Mouse (Mus musculus) macrophage (primary cell): Measurements from ENCODE around the gene Celsr3. TPM values are rescaled to one million over a fixed set of nuclear protein-coding genes. Genes with fewer than 3 reads are reported as not detected.
A peak's percentile ranks its signal among the peaks of the same experiment; 100 is the strongest.

Experiments used
- H3K27ac ChIP-seq: fragments of 350-480 bp; formaldehyde crosslinking; 2 replicates; pipeline ENCODE4 v1.9.0; 2021
- H3K36me3 ChIP-seq: fragments of 350-480 bp; formaldehyde crosslinking; 2 replicates; pipeline ENCODE4 v1.9.0; 2021; ENCODE audit errors: inconsistent target
- H3K4me3 ChIP-seq: fragments of 350-480 bp; formaldehyde crosslinking; 2 replicates; pipeline ENCODE4 v1.9.0; 2021; ENCODE audit errors: inconsistent target
- H3K79me2 ChIP-seq: fragments of 350-480 bp; formaldehyde crosslinking; 2 replicates; pipeline ENCODE4 v1.9.0; 2021; ENCODE audit errors: inconsistent target
- WGBS: methylation state at CpG from one replicate; pipeline ENCODE4 v1.1.7; 2026; ENCODE audit warnings: inconsistent platforms; ENCODE audit not compliant: missing documents; 5-methylcytosine and 5-hydroxymethylcytosine counted together
- polyA plus RNA-seq: library from polyadenylated mRNA; stranded (reverse); fragments of 250-400 nt; gene quantifications from 3 replicates; pipeline ENCODE4 v1.2.4, GENCODE M21; 2018; ENCODE audit warnings: inconsistent platforms

The Celsr3 gene
- polyA plus RNA-seq, 1 experiment from 2014 or later: 0.53 TPM

DNA sequence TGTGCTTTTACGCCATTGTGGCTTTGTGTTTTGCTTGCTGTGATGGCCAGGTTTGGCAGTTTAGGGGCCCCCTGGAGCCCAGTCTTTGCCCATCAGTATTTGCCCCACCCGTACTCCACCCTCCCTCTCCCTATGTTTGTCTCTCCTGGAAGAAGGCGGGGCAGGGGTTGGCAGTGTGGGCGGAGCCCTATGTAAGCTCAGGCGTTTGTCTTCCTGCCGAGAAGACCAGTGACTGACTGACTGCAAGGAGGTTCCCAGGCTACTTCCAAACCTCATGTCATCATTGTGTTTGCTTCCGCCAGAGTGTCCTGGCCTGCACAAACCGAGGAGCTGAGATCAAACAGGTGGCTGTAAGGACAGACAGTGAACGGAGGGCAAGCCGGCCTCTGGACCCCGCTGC lies 30.4 kb upstream of the Celsr3 start:
- peaks cover 63% of the 10 kb centered on the region for H3K79me2 ChIP-seq
- no peak overlapping the region for H3K27ac ChIP-seq
- H3K4me3 ChIP-seq: no peak overlapping the region
- 71% methylated on average over 11 of the region's 11 CpGs for WGBS
- peaks cover 47% of the 10 kb centered on the region for H3K36me3 ChIP-seq

DNA sequence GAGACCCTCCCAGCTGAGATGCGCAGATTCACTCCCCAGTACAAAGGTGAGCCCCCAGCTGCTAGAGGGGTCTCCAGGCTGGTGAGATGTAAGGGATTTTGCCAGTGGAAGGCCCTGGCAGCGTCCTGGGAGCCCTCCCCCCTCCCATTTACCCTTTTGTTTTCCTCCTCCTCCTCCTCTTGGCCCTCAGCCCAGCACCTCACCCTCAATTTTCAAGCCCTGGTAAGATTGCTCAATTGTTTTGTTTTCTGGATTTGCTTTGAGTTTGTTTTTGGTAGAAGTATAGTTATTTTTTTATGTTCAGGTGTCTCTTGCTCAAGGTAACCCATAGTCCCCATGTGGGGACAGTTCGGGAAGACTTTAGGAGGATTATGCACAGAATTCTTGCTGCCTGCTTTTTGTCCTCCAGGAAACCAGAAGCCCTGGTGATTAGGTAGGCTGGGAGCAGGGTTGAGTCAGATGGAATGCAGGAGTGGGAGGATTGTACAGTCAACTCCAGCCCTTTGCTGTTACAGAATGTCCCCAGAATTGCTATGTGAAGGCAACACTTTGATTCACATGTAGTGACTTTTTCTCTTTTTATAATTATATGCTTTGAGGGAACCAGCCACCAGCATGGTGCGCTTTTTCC lies 29.7 kb upstream of the Celsr3 start:
- Histone ChIP-seq H3K79me2 (peaks cover 55% of the 10 kb centered on the region), H3K27ac (no peak overlapping the region), H3K36me3 (peaks cover 50% of the 10 kb centered on the region), H3K4me3 (no peak overlapping the region)
- 90% methylated on average over 4 of the region's 4 CpGs for WGBS

DNA sequence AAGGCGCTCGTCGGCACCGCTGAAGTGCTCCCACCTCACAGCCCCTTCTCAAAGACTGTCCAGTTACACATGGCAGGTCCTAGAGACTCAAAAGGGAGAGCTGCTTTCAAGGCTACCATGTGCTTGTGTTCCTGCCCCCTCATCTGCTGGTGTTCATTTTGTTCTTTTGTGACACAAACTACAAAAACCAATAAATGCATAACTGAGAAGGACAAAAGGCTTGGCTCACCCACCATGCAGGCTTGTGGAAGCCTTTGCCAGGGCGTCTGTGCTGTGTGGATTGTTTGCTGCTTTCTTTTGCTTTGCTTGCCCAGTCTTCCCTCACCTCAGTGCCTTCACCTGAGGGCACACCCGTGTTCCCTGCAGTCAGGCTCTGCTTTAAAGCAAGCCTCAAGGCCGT lies 28.6 kb upstream of the Celsr3 start:
- Histone ChIP-seq H3K36me3 (peaks cover 60% of the 10 kb centered on the region), H3K4me3 (no peak overlapping the region), H3K27ac (no peak overlapping the region), H3K79me2 (peaks cover 45% of the 10 kb centered on the region)
- 92% methylated on average over 7 of the region's 7 CpGs for WGBS

DNA sequence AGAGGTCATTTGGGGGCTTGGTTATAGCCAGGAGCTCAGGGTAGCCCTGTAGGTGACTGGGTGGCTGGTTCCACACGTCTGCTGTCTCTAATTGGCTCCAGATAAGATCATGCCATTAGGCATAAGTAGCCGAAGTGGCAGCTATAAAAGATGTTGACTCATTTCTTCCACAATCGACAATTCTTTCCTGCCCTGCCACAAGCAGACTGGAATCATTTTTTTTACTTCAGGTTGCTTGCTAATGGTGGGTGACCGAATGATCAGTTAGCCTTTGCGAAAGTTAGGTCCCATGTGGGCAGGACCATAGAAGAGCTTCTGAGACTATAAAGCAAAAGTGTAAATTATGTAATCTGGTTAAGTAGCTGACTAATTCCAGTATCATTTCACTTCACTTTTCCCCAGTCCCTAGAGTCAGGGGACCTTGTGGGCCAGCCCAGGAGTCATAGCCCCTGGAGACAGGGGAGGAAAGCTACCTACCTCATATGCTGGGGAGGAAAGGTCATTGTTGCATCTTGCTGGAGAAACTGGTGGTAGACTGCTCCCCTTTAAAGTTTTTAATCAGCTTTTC lies 27.5 kb upstream of the Celsr3 start:
- H3K36me3 ChIP-seq: peaks cover 60% of the 10 kb centered on the region
- H3K79me2 ChIP-seq: peaks cover 34% of the 10 kb centered on the region
- no peak overlapping the region for H3K4me3 ChIP-seq
- no peak overlapping the region for H3K27ac ChIP-seq
- WGBS: 89% methylated on average over 5 of the region's 5 CpGs

DNA sequence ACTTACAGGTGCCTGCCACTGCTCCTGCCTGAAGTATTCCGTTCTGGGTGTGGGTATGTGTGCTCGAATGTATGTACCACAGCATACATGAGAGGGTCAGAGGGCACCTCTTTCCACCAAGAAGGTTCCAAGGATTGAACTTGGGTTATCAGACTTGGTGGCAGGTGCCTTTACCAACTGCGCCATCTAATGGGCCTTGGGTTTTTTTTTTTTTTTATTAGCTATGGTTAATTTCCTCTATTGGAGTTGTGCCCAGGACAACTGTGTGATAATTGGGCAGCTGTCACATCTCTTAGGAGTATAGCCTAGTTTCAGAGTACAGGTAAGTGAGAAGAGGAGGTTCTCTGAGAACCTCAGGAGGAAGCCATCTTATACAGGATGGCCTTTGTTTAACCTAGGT lies 26.6 kb upstream of the Celsr3 start:
- Histone ChIP-seq H3K79me2 (peaks cover 25% of the 10 kb centered on the region), H3K27ac (no peak overlapping the region), H3K36me3 (peaks cover 65% of the 10 kb centered on the region), H3K4me3 (no peak overlapping the region)
- WGBS: 98% methylated on average over 3 of the region's 3 CpGs

DNA sequence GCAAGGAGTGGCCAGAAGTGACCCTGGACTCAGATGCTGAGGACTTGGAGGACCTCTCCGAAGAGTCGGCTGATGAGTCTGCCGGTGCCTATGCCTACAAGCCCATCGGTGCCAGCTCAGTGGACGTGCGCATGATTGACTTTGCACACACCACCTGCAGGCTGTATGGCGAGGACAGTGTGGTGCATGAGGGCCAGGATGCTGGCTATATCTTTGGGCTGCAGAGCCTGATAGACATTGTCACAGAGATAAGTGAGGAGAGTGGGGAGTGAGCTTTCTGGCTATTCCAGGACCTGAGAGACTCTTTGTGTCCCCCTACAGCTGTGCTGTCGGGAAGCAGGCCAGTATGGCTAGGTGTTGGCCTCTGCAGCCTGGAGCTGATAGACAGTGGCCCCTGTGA lies 20.4 kb upstream of the Celsr3 start:
- 92% methylated on average over 8 of the region's 8 CpGs for WGBS
- Histone ChIP-seq H3K79me2 (no peaks in the 10 kb centered on the region; the same call in 1 of the 2 replicates), H3K27ac (no peak overlapping the region), H3K36me3 (peaks cover 35% of the 10 kb centered on the region), H3K4me3 (no peak overlapping the region)

DNA sequence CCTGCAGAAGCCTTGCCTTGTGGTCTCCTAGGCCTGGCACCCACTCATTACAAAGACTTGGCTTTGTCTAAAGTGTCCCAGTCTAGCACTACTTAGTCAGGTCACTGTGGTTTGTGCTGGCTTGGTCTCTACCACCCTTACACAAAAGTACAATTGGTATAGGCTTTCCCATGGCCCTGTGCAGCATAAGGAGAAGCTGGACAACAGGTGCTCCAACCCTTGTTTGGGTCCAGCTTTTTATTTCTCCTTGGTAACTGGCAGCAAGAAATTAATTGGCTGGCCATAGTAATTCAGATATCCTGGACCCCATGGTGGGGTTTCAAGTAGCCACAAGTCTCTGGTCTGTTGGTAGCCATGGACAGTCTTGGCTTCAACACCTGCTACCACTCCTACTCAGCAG lies 19.7 kb upstream of the Celsr3 start:
- Histone ChIP-seq H3K36me3 (peaks cover 40% of the 10 kb centered on the region), H3K27ac (no peak overlapping the region), H3K79me2 (no peaks in the 10 kb centered on the region; the same call in 1 of the 2 replicates)

DNA sequence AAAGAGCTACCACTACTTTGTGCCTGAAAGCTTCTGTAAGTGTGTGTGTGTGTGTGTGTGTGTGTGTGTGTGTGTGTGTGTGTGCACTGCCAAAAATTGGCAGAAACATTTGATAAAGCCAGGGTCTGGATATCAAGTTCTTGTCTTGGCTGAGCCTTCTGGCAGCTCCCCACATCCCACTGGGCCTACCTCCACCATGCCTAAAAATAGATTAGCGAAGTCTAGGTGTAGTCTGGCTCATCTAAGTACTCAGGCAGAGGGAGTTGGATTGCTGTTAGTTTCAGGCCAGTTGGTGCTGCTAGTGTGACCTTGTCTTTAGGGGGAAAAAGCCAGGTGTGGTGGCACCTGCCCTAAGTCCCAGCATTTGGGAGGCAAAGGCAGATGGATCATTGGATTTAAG lies 19.3 kb upstream of the Celsr3 start:
- no peak overlapping the region for H3K4me3 ChIP-seq
- H3K27ac ChIP-seq: no peak overlapping the region
- no peaks in the 10 kb centered on the region; the same call in 1 of the 2 replicates for H3K79me2 ChIP-seq
- peaks cover 40% of the 10 kb centered on the region for H3K36me3 ChIP-seq
- 100% methylated on average over 1 of the region's 1 CpGs for WGBS

More for the DNA sequence above, 19.7 kb upstream of the Celsr3 start:
- no peak overlapping the region for H3K4me3 ChIP-seq

DNA sequence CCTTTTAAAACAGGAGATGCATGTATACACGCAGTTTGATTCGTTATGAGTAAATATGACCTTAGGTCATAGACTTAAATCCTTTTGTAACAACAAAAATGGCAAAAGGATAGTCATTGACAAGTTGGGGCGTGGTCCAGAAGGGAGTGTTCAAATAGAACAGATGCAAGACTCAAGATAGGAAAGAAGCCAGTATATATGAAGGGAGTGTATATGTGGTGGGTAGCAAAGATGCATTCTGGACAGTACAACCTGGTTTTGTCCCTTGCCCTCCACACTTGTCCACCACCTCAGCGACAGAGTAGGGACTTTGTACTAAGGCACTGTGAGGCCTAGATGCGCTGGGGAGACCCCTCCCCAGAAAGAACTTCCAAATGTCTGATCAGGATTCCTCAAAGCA lies 18.4 kb upstream of the Celsr3 start:
- H3K79me2 ChIP-seq: no peaks in the 10 kb centered on the region; the same call in 1 of the 2 replicates
- no peak overlapping the region for H3K27ac ChIP-seq
- no peak overlapping the region for H3K4me3 ChIP-seq
- H3K36me3 ChIP-seq: peaks cover 42% of the 10 kb centered on the region
- 74% methylated on average over 5 of the region's 5 CpGs for WGBS

DNA sequence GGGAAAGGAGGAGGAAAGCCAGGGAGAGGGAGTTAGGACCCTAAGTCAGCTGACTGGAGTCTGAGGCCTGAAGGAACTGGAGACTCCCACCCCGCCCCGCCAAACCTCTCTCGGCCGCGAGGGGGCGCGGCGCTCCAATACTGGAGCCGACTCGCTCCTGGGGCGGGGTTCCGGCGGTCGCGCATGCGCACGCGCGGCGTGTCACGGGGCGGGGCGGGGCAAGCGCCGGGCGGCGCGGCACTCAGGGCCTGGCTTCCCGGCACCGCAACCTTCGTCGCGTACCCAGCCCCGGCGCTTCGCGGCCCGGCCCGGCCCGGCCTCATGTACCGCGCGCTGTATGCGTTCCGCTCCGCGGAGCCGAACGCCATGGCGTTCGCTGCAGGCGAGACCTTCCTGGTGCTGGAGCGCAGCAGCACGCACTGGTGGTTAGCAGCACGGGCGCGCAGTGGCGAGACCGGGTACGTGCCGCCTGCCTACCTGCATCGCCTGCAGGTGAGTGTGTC lies 17.9 kb upstream of the Celsr3 start, which contains the start of gene Nckipsd:
Nckipsd (plus strand) TSS at position 206 of the 503 bp plus-strand sequence.
- Histone ChIP-seq H3K79me2 (no peaks in the 10 kb centered on the region; the same call in 1 of the 2 replicates), H3K4me3 (peak within 1 kb of the TSS; percentile 73), H3K27ac (peak within 1 kb of the TSS; percentile 41), H3K36me3 (peaks cover 47% of the 10 kb centered on the region)
- 0% methylated on average over 38 of the region's 62 CpGs for WGBS

DNA sequence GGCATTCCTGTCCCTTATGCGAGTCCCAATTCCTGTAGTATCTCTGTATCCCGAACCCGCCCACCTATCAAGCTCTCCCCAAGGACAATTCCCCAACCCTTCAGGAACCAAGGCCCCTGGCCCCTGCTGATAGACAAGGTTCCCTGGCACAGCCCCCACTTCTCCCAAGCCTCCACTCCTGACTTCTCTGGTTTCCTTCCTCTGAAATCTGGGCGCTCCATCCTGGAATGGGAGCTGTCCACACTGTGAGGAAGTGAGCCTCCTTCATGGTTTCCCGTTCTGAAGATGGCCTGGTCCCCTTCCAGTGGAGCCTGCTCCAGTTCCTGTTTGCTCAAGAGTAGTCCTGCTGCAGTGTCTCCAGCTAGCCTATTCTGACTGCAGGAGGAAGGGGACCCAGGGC lies 16.9 kb upstream of the Celsr3 start:
- 51% methylated on average over 5 of the region's 5 CpGs for WGBS
- Histone ChIP-seq H3K36me3 (peaks cover 56% of the 10 kb centered on the region), H3K79me2 (no peaks in the 10 kb centered on the region; the same call in 1 of the 2 replicates), H3K4me3 (peak overlapping the region; percentile 73), H3K27ac (peak overlapping the region; percentile 41)

DNA sequence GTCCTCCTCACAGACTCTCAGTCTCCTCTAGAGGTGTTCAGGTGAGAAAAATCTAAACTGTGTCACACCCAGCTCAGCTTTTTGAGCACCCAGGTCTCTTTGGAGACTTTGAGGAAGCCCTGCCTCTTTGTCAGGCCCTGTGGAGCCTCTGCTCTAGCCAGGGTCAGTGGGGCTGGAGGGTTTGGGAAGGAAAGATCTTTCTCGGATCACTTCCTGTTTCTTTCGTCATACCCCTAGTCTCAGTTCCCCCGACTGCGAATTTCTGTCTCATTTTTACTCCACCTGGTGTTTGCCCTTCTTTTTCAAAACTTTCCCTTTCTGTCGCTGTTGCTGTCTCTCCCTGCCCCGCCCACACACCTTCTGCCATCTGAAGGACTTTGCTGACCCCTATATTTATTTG lies 16.4 kb upstream of the Celsr3 start:
- peaks cover 56% of the 10 kb centered on the region for H3K36me3 ChIP-seq
- H3K79me2 ChIP-seq: no peaks in the 10 kb centered on the region; the same call in 1 of the 2 replicates
- no peak overlapping the region; the same call in 1 of the 2 replicates for H3K4me3 ChIP-seq
- 17% methylated on average over 6 of the region's 6 CpGs for WGBS
- peak overlapping the region; percentile 41 for H3K27ac ChIP-seq

DNA sequence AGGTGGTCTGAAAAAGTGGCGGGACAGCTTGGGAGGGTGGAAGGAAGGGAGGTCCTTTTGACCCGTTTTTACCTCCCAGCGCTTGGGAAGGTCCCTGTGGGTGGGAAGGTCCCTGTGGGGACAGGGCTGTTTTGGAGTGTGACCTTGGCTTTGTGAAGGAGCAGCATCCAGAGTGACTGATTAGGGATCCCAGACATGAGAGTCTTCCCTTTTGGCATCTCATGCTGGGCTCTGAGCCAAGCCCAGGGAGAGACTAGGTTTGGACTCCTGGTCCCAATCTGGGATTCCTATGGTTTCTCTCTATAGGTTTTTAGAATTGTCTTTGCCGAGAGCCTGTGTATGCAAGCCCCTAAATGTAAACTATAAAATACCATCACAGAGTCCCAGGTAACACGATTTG lies 15.6 kb upstream of the Celsr3 start:
- no peak overlapping the region for H3K27ac ChIP-seq
- peaks cover 56% of the 10 kb centered on the region for H3K36me3 ChIP-seq
- WGBS: 98% methylated on average over 5 of the region's 5 CpGs
- no peak overlapping the region for H3K4me3 ChIP-seq
- H3K79me2 ChIP-seq: no peaks in the 10 kb centered on the region; the same call in 1 of the 2 replicates

DNA sequence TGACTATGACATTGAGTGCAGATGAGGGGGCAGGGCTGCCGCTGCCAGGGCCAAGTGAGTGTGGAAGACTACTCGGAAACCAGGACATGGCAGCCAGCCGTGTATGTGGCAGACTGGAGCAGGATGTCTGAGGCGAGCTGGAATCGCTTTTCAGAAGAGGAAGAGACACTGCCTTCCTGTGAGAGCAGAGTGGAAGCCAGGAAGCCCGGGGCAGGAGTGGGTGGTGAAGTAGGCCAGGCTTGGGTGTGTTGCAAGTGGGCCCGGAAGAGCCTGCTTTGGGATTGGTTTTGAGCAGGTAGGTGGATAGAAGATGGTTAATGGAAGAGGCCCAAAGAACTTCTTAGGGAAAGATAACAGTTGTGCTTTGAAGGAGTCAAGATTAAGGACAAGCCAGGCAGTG lies 10.6 kb upstream of the Celsr3 start:
- no peaks in the 10 kb centered on the region; the same call in 1 of the 2 replicates for H3K79me2 ChIP-seq
- WGBS: 82% methylated on average over 7 of the region's 7 CpGs
- no peak overlapping the region for H3K4me3 ChIP-seq
- H3K36me3 ChIP-seq: peaks cover 79% of the 10 kb centered on the region
- no peak overlapping the region for H3K27ac ChIP-seq

DNA sequence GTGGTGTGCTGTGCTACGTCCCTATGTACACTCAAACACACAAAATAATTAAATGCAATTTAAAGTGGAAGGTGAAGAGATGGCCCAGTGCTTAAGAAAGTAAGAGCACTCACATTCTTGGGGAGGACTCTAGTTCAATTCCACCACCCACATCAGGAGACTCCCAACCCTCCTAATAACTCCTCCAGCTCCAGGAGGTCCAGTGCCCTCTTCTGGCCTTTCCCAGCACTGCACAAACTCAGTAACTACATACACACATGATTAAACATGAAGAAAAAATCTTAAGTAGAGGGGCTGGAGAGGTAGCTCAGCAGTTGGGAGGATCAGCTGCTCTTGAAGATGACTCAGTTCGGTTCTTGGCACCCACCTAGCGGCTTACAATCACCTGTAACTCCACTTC lies 6.6 kb upstream of the Celsr3 start:
- Histone ChIP-seq H3K27ac (no peak overlapping the region), H3K36me3 (peaks cover 42% of the 10 kb centered on the region), H3K79me2 (no peaks in the 10 kb centered on the region), H3K4me3 (no peak overlapping the region)
- WGBS: 78% methylated on average over 3 of the region's 3 CpGs
